Comparison of ENCODE assay signal across 8 mouse cellular contexts in genomic region chr7:139309106-139309505, GRCm38 (mm10).
A peak's percentile ranks its signal among the peaks of the same experiment; 100 is the strongest.
DNase-seq lines count a peak whose midpoint lies in the region; ATAC-seq and TF ChIP-seq lines count a peak whose summit lies in the region.

No protein-coding gene starts in this region.

- no peaks in the 10 kb centered on the region for H3K9me3 ChIP-seq in midbrain, postnatal 0 days (ENCODE audit: low read length)
- no peaks in the 10 kb centered on the region for H3K9me3 ChIP-seq in midbrain, embryonic 11.5 days (ENCODE audit: control insufficient read depth, low read length)
- no peaks in the 10 kb centered on the region for H3K9me3 ChIP-seq in kidney, embryonic 16.5 days (ENCODE audit: low read length)
- H3K9me3 ChIP-seq in stomach, embryonic 15.5 days: no peaks in the 10 kb centered on the region

- H3K9ac ChIP-seq in midbrain, postnatal 0 days (replicated peaks; ENCODE audit: low read length, poor library complexity, severe bottlenecking): no peak overlapping the region
- H3K9ac ChIP-seq in midbrain, embryonic 11.5 days (ENCODE audit: low read length): no peak overlapping the region
- H3K9ac ChIP-seq in kidney, embryonic 16.5 days (replicated peaks; ENCODE audit: low read length): no peak overlapping the region
- H3K9ac ChIP-seq in stomach, embryonic 15.5 days: no peak overlapping the region

- no peak overlapping the region for H3K4me3 ChIP-seq in midbrain, postnatal 0 days (ENCODE audit: low read depth, low read length)
- H3K4me3 ChIP-seq in midbrain, embryonic 11.5 days (ENCODE audit: low read depth, low read length): no peak overlapping the region
- H3K4me3 ChIP-seq in kidney, embryonic 16.5 days (ENCODE audit: low read length): no peak overlapping the region
- no peak overlapping the region for H3K4me3 ChIP-seq in stomach, embryonic 15.5 days (replicated peaks)

- H3K27me3 ChIP-seq in midbrain, postnatal 0 days (ENCODE audit: insufficient read depth, low read length): no peaks in the 10 kb centered on the region
- H3K27me3 ChIP-seq in midbrain, embryonic 11.5 days (ENCODE audit: control insufficient read depth, insufficient read depth, low read length): no peaks in the 10 kb centered on the region
- H3K27me3 ChIP-seq in kidney, embryonic 16.5 days (ENCODE audit: insufficient read depth, low read length): no peaks in the 10 kb centered on the region
- H3K27me3 ChIP-seq in stomach, embryonic 15.5 days (replicated peaks): no peaks in the 10 kb centered on the region

- DNase-seq in midbrain, postnatal 0 days (ENCODE audit: low spot score): peak; percentile 10
- no peak for DNase-seq in midbrain, embryonic 11.5 days (ENCODE audit: low spot score, missing footprints)
- peak; percentile 77 to 86 for DNase-seq in gastrocnemius, postnatal 36 days
- DNase-seq in right cerebral cortex, postnatal 36 days (ENCODE audit: low spot score in 2 of 2): no peak
- DNase-seq in right cerebral cortex, postnatal 4 days: no peak
- DNase-seq in natural killer cell, adult 2 months (ENCODE audit: low spot score in 2 of 2): no peak

- H3K4me1 ChIP-seq in midbrain, postnatal 0 days (ENCODE audit: insufficient read depth, low read length): no peaks in the 10 kb centered on the region
- H3K4me1 ChIP-seq in midbrain, embryonic 11.5 days (ENCODE audit: control insufficient read depth, insufficient read depth, low read length): no peaks in the 10 kb centered on the region
- H3K4me1 ChIP-seq in kidney, embryonic 16.5 days (ENCODE audit: insufficient read depth, low read length): no peaks in the 10 kb centered on the region
- 0 out of 2 replicates have a peak, but pooled peaks cover 14% of the 10 kb centered on the region for H3K4me1 ChIP-seq in stomach, embryonic 15.5 days

- no peak overlapping the region for H3K4me2 ChIP-seq in midbrain, postnatal 0 days (ENCODE audit: low read depth, low read length, poor library complexity, severe bottlenecking)
- no peak overlapping the region for H3K4me2 ChIP-seq in midbrain, embryonic 11.5 days
- no peak overlapping the region for H3K4me2 ChIP-seq in kidney, embryonic 16.5 days (replicated peaks; ENCODE audit: low read depth, low read length)
- H3K4me2 ChIP-seq in stomach, embryonic 15.5 days: no peak overlapping the region

- no peak for ATAC-seq in midbrain, postnatal 0 days (ENCODE audit: low FRiP score)
- ATAC-seq in midbrain, embryonic 11.5 days (ENCODE audit: low FRiP score): no peak
- peak; percentile 72; the same call in 1 of the 2 replicates for ATAC-seq in kidney, embryonic 16.5 days (ENCODE audit: low FRiP score, low TSS enrichment)
- peak; percentile 75 for ATAC-seq in stomach, embryonic 15.5 days (ENCODE audit: insufficient read depth, low FRiP score, low read depth)

- intact Hi-C loops in gastrocnemius, postnatal 36 days (cut with DNase I): loop anchor here (2.0 to 10.0 kb wide), 3 partner anchors 56 to 276 kb away; partner anchors contain the start of genes Inpp5a and Nkx6-2

- H3K27ac ChIP-seq in midbrain, postnatal 0 days (ENCODE audit: low read depth, low read length): no peak overlapping the region
- H3K27ac ChIP-seq in midbrain, embryonic 11.5 days (ENCODE audit: low read depth, low read length): no peak overlapping the region
- no peak overlapping the region for H3K27ac ChIP-seq in kidney, embryonic 16.5 days (ENCODE audit: low read length)
- H3K27ac ChIP-seq in stomach, embryonic 15.5 days: peak overlapping the region; percentile 76

- TF ChIP-seq CTCF in midbrain, postnatal 0 days (IDR thresholded peaks at IDR 0.05): no peak

- H3K36me3 ChIP-seq in midbrain, postnatal 0 days (ENCODE audit: insufficient read depth, low read length): no peaks in the 10 kb centered on the region
- H3K36me3 ChIP-seq in midbrain, embryonic 11.5 days (ENCODE audit: control insufficient read depth, insufficient read depth, low read length): no peaks in the 10 kb centered on the region
- H3K36me3 ChIP-seq in kidney, embryonic 16.5 days (ENCODE audit: insufficient read depth, low read length): no peaks in the 10 kb centered on the region
- H3K36me3 ChIP-seq in stomach, embryonic 15.5 days: no peaks in the 10 kb centered on the region

- 45% methylated on average over 2 of the region's 2 CpGs for WGBS in midbrain, postnatal 0 days
- WGBS in midbrain, embryonic 11.5 days: 50% methylated on average over 2 of the region's 2 CpGs
- 24% methylated on average over 2 of the region's 2 CpGs for WGBS in kidney, embryonic 16.5 days
- 27% methylated on average over 2 of the region's 2 CpGs for WGBS in stomach, embryonic 15.5 days

Comparison
In these comparisons a context has a peak if more than half of its experiments do, and no peak if none do; other contexts are left out.
1. DNase-seq: peak in midbrain, postnatal 0 days (single experiment) and gastrocnemius, postnatal 36 days (2 of 2); none in midbrain, embryonic 11.5 days (single experiment), right cerebral cortex, postnatal 36 days (0 of 2), right cerebral cortex, postnatal 4 days (single experiment) and natural killer cell, adult 2 months (0 of 2).
2. ATAC-seq: peak in kidney, embryonic 16.5 days (single experiment) and stomach, embryonic 15.5 days (single experiment); none in midbrain, postnatal 0 days (single experiment) and midbrain, embryonic 11.5 days (single experiment).